Mouse (Mus musculus) embryonic facial prominence, embryonic 15.5 days (tissue): ENCODE results near the gene Lrrfip1. TPM values are rescaled to one million over a fixed set of nuclear protein-coding genes. Genes with fewer than 3 reads are reported as not detected.

Experiments used
- ATAC-seq: fragments of 200-750 bp; cut with Nextera tagmentation; 2 replicates; pipeline ENCODE4 v1.8.0; 2017; ENCODE audit warnings: low read depth, moderate TSS enrichment; ENCODE audit not compliant: insufficient number of reproducible peaks, low FRiP score, low TSS enrichment
- H3K27ac ChIP-seq: fragments of 300-500 bp; sonication (generic); replicated peaks from 2 replicates; pipeline ENCODE4 v1.5.1; 2015; ENCODE audit warnings: mild to moderate bottlenecking, inconsistent platforms
- H3K27me3 ChIP-seq: fragments of 300-500 bp; sonication (generic); 2 replicates; pipeline ENCODE4 v1.6.1; 2015; ENCODE audit warnings: inconsistent platforms
- H3K36me3 ChIP-seq: fragments of 300-500 bp; sonication (generic); 2 replicates; pipeline ENCODE4 v1.6.1; 2015; ENCODE audit warnings: mild to moderate bottlenecking, inconsistent platforms
- H3K4me1 ChIP-seq: fragments of 300-500 bp; sonication (generic); 2 replicates; pipeline ENCODE4 v1.6.1; 2015; ENCODE audit warnings: inconsistent platforms
- H3K4me2 ChIP-seq: fragments of 300-500 bp; sonication (generic); replicated peaks from 2 replicates; pipeline ENCODE4 v1.6.1; 2015; ENCODE audit warnings: mild to moderate bottlenecking, inconsistent platforms
- H3K4me3 ChIP-seq: fragments of 300-500 bp; sonication (generic); replicated peaks from 2 replicates; pipeline ENCODE4 v1.5.1; 2015; ENCODE audit warnings: mild to moderate bottlenecking, inconsistent platforms
- H3K9ac ChIP-seq: fragments of 300-500 bp; sonication (generic); 2 replicates; pipeline ENCODE4 v1.6.1; 2015; ENCODE audit warnings: inconsistent platforms
- H3K9me3 ChIP-seq: fragments of 300-500 bp; sonication (generic); replicated peaks from 2 replicates; pipeline ENCODE4 v1.6.1; 2016; ENCODE audit warnings: inconsistent platforms
- WGBS: fragments of 180-500 bp; shearing (Covaris S2); methylation state at CpG from one replicate; pipeline ENCODE4 v1.1.7; 2015; 5-methylcytosine and 5-hydroxymethylcytosine counted together
- polyA plus RNA-seq: library from polyadenylated mRNA; unstranded; fragments of >200 nt; fragmentation: Nextera tagmentation; extraction: Ambion mirVana; gene quantifications from 2 replicates; pipeline ENCODE4 v1.2.1, GENCODE M21; 2015

The Lrrfip1 gene
- polyA plus RNA-seq, 1 experiment from 2014 or later = 56.8 TPM

DNA sequence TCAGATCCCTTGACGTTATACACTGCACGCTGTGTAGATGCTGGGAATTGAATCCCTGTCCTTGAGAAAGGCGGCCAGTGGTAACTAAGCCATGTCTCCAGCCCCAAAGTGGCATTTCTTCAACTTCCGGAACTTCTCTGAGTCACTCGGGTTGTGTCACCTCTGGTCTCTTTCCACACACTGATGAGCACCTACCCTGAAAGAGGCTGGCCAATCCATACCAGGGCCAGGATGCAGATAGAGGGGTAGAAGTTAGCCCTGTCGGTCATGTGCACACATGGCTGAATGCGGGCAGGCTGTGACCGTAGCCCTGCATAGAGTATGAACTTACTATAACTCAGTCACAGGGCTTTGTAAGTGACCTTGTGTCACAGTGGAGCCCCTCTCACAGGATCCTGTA lies 57.9 kb downstream of the Lrrfip1 start:
- no peaks in the 10 kb centered on the region for H3K36me3 ChIP-seq
- peaks cover 59% of the 10 kb centered on the region for H3K4me1 ChIP-seq
- H3K4me3 ChIP-seq = no peak overlapping the region
- H3K4me2 ChIP-seq = no peak overlapping the region
- no peak overlapping the region for H3K27ac ChIP-seq
- H3K9ac ChIP-seq = no peak overlapping the region
- H3K27me3 ChIP-seq = no peaks in the 10 kb centered on the region
- H3K9me3 ChIP-seq = no peaks in the 10 kb centered on the region
- no peak for ATAC-seq
- WGBS = 82% methylated on average over 8 of the region's 8 CpGs

DNA sequence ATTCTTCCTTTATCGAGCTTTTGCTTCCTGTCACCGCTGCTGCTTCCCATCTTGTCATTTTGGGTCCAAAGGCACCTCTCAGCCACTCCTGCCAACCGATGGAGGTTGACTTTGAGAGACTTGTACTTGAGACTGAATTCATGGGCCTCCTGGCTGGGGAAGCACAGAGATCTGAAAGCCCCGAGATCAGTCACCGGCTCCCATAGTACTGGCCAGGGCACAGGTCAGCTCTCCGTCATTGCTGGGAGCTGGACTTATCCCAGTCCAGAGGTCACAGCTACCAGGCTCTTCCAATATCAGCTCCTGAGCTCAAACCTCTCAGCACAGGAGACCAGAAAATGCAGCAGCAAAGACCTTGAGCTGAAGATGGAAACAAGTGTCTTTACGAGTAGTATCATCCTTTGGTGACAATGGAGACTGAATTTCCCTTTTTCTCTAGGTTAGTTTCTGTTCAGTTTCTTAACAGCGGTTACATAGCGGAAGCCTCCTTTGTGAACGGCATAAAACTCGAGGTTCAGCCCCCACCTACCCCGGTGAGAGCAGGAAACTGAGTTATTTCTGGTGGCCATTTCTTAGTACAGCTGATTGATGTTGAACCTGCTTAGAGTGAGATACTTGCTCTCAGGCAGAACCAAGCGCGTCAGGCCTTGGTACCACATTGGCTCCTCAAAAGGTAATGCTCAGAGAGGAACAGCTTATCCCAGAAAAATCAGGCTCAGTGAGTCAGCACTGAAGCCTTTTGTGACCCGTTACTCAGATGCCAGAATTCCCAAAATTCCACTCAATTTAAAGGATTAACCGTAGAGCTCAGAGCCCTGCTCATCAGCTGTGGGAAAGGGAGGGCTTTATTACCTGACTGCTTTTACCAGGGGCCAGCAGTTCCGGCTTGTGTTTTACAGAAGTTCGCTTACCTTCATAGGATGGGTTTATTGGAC lies 59.0 kb downstream of the Lrrfip1 start:
- Histone ChIP-seq H3K4me2 (no peak overlapping the region; the same call in 1 of the 2 replicates), H3K4me1 (peaks cover 60% of the 10 kb centered on the region), H3K9me3 (no peaks in the 10 kb centered on the region), H3K9ac (no peak overlapping the region), H3K36me3 (no peaks in the 10 kb centered on the region), H3K27me3 (no peaks in the 10 kb centered on the region), H3K4me3 (no peak overlapping the region), H3K27ac (0 out of 2 replicates have a peak overlapping the region, but pooled peaks have one; percentile 7)
- 63% methylated on average over 18 of the region's 18 CpGs for WGBS
- no peak for ATAC-seq

DNA sequence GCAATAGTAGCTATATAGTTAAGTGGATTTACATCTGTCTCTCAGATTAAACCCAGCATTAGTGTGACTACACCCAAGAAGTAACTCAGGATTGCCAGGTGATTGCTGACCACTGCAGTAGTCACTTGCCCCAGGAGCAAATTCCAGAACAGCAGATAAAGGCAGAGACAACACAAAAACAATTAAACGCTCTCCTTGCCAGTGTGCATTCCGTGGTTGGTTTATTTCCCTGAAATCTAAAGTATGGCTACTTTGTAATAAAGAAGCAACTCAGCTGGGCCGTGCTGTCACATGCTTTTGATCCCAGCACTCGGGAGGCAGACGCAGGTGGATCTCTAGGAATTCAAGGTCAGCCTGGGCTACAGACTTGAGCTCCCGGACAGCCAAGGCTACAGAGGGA lies 59.7 kb downstream of the Lrrfip1 start:
- no peaks in the 10 kb centered on the region for H3K9me3 ChIP-seq
- no peak overlapping the region for H3K9ac ChIP-seq
- H3K4me1 ChIP-seq = peaks cover 64% of the 10 kb centered on the region
- no peak overlapping the region for H3K4me2 ChIP-seq
- ATAC-seq = no peak
- H3K36me3 ChIP-seq = no peaks in the 10 kb centered on the region
- H3K27ac ChIP-seq = no peak overlapping the region
- WGBS = 57% methylated on average over 6 of the region's 6 CpGs
- no peaks in the 10 kb centered on the region for H3K27me3 ChIP-seq
- H3K4me3 ChIP-seq = no peak overlapping the region

- WGBS = 63% methylated on average over 9 of the region's 9 CpGs
- no peaks in the 10 kb centered on the region for H3K9me3 ChIP-seq
- ATAC-seq = no peak
- no peak overlapping the region for H3K27ac ChIP-seq
- H3K27me3 ChIP-seq = no peaks in the 10 kb centered on the region
- H3K36me3 ChIP-seq = no peaks in the 10 kb centered on the region
- no peak overlapping the region for H3K9ac ChIP-seq
- no peak overlapping the region for H3K4me2 ChIP-seq
- H3K4me3 ChIP-seq = no peak overlapping the region
- H3K4me1 ChIP-seq = peaks cover 58% of the 10 kb centered on the region
Measured at GRCm38 (mm10) chr1:91059792-91060604, 61.5 kb downstream of the Lrrfip1 start.

- peaks cover 59% of the 10 kb centered on the region for H3K4me1 ChIP-seq
- WGBS = 49% methylated on average over 4 of the region's 4 CpGs
- peak overlapping the region; percentile 39; the same call in 1 of the 2 replicates for H3K27ac ChIP-seq
- H3K36me3 ChIP-seq = no peaks in the 10 kb centered on the region
- no peaks in the 10 kb centered on the region for H3K27me3 ChIP-seq
- no peak overlapping the region for H3K4me2 ChIP-seq
- H3K9me3 ChIP-seq = no peaks in the 10 kb centered on the region
- no peak for ATAC-seq
- H3K9ac ChIP-seq = no peak overlapping the region
- H3K4me3 ChIP-seq = no peak overlapping the region
Measured at GRCm38 (mm10) chr1:91061105-91061504, 62.6 kb downstream of the Lrrfip1 start.

GRCm38 (mm10) chr1:91062363-91062762 lies 63.8 kb downstream of the Lrrfip1 start:
- H3K27ac ChIP-seq = peak overlapping the region; percentile 39; the same call in 1 of the 2 replicates
- H3K27me3 ChIP-seq = no peaks in the 10 kb centered on the region
- H3K4me3 ChIP-seq = no peak overlapping the region
- no peak overlapping the region for H3K9ac ChIP-seq
- ATAC-seq = no peak
- H3K9me3 ChIP-seq = no peaks in the 10 kb centered on the region
- H3K36me3 ChIP-seq = no peaks in the 10 kb centered on the region
- H3K4me1 ChIP-seq = peaks cover 56% of the 10 kb centered on the region
- 42% methylated on average over 5 of the region's 5 CpGs for WGBS
- no peak overlapping the region for H3K4me2 ChIP-seq

GRCm38 (mm10) chr1:91064053-91064452 lies 65.5 kb downstream of the Lrrfip1 start:
- ATAC-seq = no peak
- Histone ChIP-seq H3K27ac (no peak overlapping the region), H3K4me2 (no peak overlapping the region), H3K4me1 (peaks cover 64% of the 10 kb centered on the region), H3K9me3 (no peaks in the 10 kb centered on the region), H3K4me3 (no peak overlapping the region), H3K36me3 (no peaks in the 10 kb centered on the region), H3K9ac (no peak overlapping the region), H3K27me3 (no peaks in the 10 kb centered on the region)
- 93% methylated on average over 2 of the region's 2 CpGs for WGBS

DNA sequence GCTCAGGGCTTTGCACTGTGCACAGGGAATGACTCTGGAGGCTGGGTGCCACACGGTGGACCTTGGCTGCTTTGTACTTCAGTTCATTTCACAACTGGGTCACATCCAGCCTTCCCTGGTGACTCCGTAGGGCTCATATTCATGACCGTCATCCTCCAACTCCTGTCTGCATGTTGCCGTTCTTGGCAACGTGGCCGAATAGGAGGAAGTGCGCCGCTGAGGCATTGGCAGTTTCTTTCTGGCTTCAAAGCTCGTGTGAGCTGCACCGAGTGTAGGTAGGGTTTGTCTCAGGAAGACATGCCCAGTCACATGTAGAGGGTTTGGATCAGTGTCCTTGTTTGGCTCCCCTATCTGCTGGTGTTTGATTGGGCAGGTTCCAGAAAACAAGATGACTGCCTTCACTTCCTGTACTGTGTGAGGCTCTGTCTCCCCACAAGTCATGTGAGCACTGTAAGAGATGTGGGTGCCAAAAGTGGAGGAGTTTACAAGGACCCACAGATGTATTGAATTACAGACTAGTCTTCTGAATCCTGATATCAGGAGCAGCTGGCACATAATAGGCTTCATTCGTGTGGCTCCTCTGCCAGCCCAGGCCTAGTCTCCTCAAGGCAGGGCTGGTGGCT lies 66.5 kb downstream of the Lrrfip1 start:
- no peak overlapping the region for H3K4me2 ChIP-seq
- no peaks in the 10 kb centered on the region for H3K27me3 ChIP-seq
- WGBS = 71% methylated on average over 11 of the region's 11 CpGs
- peaks cover 59% of the 10 kb centered on the region for H3K4me1 ChIP-seq
- H3K9ac ChIP-seq = no peak overlapping the region
- H3K9me3 ChIP-seq = no peaks in the 10 kb centered on the region
- 0 out of 2 replicates have a peak, but pooled peaks have one; percentile 36 for ATAC-seq
- H3K27ac ChIP-seq = 0 out of 2 replicates have a peak overlapping the region, but pooled peaks have one; percentile 22
- 0 out of 2 replicates have a peak, but pooled peaks cover 2% of the 10 kb centered on the region for H3K36me3 ChIP-seq
- H3K4me3 ChIP-seq = no peak overlapping the region

DNA sequence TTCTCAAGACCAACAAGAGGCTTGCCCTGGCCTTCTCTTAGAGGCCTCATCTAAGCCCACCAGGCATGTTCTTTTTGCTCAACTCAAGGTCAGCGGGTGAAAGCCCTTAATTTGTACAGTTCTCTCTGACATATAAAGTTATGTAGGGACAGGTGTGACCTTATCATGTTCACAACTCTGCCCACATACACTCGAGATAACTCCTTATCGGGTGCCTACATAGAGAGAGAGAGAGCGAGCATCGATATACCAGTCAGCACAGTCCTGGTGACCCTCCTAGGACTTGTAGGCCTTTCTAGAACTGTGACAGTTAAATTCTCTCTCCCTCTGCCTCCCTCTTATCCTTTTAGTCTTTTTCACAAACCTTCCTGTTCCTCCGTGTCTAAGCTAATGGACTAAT lies 67.5 kb downstream of the Lrrfip1 start:
- 0 out of 2 replicates have a peak, but pooled peaks cover 2% of the 10 kb centered on the region for H3K36me3 ChIP-seq
- no peaks in the 10 kb centered on the region for H3K27me3 ChIP-seq
- H3K9me3 ChIP-seq = no peaks in the 10 kb centered on the region
- WGBS = 93% methylated on average over 6 of the region's 6 CpGs
- no peak overlapping the region for H3K4me3 ChIP-seq
- H3K4me2 ChIP-seq = no peak overlapping the region
- ATAC-seq = no peak
- H3K9ac ChIP-seq = no peak overlapping the region
- peaks cover 49% of the 10 kb centered on the region for H3K4me1 ChIP-seq
- H3K27ac ChIP-seq = no peak overlapping the region

DNA sequence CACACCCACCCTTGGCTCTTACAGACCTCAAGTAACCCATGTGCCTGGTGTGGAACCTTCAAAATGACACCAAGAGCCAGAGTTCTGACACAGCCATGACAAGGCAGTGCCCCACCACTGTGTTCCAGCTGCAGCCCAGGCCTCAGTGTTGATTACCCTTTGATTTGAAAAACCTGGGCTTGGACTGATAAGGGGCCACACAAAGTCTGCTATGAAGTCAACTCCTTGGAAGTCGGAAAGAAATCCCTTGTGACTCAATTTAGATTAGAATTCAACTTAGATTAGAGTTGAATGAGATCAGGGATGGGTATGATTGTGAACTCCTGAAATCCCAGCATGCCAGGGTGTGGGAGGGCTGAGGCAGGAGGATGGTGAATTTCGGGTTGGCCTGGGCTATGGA lies 68.1 kb downstream of the Lrrfip1 start:
- no peak overlapping the region for H3K4me3 ChIP-seq
- no peak overlapping the region for H3K27ac ChIP-seq
- H3K27me3 ChIP-seq = no peaks in the 10 kb centered on the region
- H3K4me2 ChIP-seq = no peak overlapping the region
- H3K36me3 ChIP-seq = 0 out of 2 replicates have a peak, but pooled peaks cover 2% of the 10 kb centered on the region
- no peak for ATAC-seq
- H3K9me3 ChIP-seq = no peaks in the 10 kb centered on the region
- 79% methylated on average over 2 of the region's 2 CpGs for WGBS
- H3K9ac ChIP-seq = no peak overlapping the region
- peaks cover 47% of the 10 kb centered on the region for H3K4me1 ChIP-seq

DNA sequence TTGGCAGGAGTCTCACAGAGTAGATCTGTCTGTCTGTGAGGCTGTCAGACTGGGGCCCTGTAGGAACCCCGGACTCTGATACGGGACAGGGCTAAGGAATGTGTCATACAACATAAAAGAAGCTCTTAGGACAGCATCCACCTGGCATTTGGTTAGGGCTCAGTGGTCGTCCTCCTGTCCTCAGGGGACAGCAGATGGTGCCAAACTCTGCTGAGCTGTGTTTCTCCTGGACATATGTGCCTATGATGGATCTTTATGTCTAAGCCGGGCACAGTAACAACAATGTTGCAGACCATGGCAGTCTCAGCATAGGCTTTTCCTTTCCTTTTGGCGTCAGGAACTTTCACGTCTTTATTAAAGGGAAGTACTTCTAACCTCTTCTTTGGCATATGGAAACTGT lies 69.2 kb downstream of the Lrrfip1 start:
- no peak for ATAC-seq
- H3K4me3 ChIP-seq = no peak overlapping the region
- H3K9ac ChIP-seq = no peak overlapping the region
- WGBS = 71% methylated on average over 6 of the region's 6 CpGs
- no peak overlapping the region for H3K4me2 ChIP-seq
- peak overlapping the region; percentile 22; the same call in 1 of the 2 replicates for H3K27ac ChIP-seq
- no peaks in the 10 kb centered on the region for H3K9me3 ChIP-seq
- H3K36me3 ChIP-seq = 0 out of 2 replicates have a peak, but pooled peaks cover 2% of the 10 kb centered on the region
- no peaks in the 10 kb centered on the region for H3K27me3 ChIP-seq
- H3K4me1 ChIP-seq = peaks cover 36% of the 10 kb centered on the region
